Mouse (Mus musculus): Measurements from ENCODE around the gene Wdtc1. TPM values are rescaled to one million over a fixed set of nuclear protein-coding genes. Genes with fewer than 3 reads are reported as not detected.
A peak's percentile ranks its signal among the peaks of the same experiment; 100 is the strongest.

Wdtc1 gene
- total RNA-seq, 2 experiments from 2014 or later: 58.6 to 59.8 TPM

- intact Hi-C loops (cut with DNase I): no loop called here
- DNase-seq (ENCODE audit: low spot score in 2 of 2): no peak
These were observed 60.1 kb downstream of the Wdtc1 start for GRCm38 (mm10) chr4:133292901-133293843.

DNA sequence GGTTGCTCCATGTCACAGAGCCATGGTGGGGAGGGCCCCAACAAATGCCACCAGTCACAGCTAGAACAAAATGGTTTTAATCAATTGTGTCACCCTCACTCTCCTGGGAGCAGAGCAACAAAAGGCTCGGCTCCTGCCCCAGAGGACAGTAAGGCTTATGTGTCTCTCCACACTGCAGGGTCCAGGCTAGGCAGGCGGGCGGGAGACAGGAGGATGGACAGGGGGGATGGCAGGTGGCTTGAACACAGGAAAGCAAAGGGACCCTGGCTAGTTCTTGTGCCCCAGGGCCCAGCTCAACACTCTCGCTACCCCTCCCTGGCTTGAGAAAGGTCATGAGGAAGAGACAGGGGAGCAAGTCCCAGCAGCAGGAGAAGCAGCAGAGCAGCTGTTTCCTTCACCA is 60.9 kb downstream of the Wdtc1 start:
- DNase-seq (ENCODE audit: low spot score in 2 of 2): no peak
- intact Hi-C loops (cut with DNase I): no loop called here

DNA sequence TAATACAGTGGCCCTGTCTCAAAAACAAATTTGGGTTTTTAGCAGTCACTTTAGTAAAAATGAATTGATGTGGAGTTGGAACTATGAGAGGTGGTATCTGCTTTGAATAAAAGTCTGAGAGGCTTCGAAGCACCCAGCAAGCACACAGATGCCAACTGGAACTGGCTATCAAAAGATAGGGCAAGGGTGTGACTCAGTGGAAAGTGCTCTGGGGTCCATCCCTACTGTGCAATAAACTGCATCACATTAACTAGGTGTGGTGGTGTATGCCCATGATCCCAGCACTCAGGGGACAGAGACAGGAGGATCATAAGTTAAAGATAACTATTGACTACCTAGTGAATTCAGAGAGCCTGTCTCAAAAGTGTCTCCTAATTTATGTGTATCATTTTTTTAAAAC is 62.0 kb downstream of the Wdtc1 start:
- no peak for DNase-seq (ENCODE audit: low spot score in 2 of 2)
- intact Hi-C loops (cut with DNase I): no loop called here

DNA sequence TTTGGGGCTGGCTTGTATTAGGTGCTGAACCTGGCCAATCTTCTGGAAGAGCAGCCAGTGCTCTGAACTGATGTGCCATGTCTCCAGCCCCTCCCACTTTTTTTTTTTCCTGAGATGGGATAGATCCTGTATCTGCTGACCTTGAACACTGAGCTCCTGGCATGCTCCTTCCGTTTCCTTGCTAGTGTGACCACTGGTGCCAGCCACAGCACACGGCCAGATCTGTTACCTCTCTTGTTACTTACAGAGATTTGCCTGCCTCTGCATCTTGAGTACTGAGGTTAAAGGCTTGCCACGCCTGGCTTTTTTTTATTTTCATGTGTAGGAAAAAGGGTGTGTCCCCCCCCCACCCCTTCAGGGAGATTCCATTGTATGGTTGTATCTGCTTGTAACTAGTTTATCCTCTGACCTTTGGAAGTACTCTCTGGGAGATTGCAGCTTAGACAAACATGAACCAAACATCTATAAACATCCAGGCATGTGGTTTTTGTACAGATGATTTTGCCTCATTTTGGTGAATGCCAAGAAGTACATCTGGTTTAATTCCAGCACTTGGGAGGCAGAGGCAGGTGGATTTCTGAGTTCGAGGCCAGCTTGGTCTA is 66.7 kb downstream of the Wdtc1 start:
- no peak for DNase-seq (ENCODE audit: low spot score in 2 of 2)
- intact Hi-C loops (cut with DNase I): no loop called here

DNA sequence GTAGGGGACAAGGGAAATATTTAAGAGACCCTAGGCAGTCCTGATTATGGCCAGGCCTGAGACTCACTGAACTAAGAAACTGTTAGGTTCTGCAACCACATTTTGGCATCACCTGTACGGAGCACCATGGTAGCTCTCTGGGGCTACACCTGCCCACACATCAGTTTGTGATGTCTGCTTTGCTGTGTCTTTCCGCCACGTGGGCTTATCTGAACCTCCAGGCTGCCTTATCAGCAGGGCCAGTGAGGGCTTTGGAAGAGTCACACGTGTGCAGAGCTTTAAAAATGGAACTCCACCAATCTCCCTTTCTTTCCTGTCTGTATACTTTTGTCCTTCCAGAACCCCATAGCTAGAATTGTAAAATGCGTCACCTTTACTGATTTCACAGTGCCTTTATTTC is 67.3 kb downstream of the Wdtc1 start:
- intact Hi-C loops (cut with DNase I): no loop called here
- no peak for DNase-seq (ENCODE audit: low spot score in 2 of 2)

DNA sequence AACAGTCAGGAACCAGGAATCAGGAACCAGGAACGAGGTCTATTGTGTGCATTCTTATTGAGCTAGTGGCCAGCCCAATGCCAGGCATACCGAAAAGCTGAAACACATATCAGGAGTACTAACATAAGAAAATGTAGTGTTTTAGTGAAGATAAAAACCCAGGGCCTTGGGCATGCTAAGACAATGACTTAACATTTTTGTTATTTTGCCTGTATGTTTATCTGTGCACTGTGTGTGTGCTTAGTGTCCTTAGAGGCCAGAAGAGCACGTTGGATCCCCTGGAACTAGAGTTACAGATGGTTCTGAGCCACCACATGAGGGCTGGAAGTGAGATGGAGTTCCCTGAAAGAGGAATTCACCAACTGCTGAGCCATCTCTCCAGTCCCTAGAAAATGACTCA is 68.0 kb downstream of the Wdtc1 start:
- DNase-seq (ENCODE audit: low spot score in 2 of 2): no peak

GRCm38 (mm10) chr4:133282656-133283055 is 70.6 kb downstream of the Wdtc1 start:
- no peak for DNase-seq (ENCODE audit: low spot score in 2 of 2)
- intact Hi-C loops (cut with DNase I): no loop called here

More for the DNA sequence above, 68.0 kb downstream of the Wdtc1 start:
- intact Hi-C loops (cut with DNase I): no loop called here

DNA sequence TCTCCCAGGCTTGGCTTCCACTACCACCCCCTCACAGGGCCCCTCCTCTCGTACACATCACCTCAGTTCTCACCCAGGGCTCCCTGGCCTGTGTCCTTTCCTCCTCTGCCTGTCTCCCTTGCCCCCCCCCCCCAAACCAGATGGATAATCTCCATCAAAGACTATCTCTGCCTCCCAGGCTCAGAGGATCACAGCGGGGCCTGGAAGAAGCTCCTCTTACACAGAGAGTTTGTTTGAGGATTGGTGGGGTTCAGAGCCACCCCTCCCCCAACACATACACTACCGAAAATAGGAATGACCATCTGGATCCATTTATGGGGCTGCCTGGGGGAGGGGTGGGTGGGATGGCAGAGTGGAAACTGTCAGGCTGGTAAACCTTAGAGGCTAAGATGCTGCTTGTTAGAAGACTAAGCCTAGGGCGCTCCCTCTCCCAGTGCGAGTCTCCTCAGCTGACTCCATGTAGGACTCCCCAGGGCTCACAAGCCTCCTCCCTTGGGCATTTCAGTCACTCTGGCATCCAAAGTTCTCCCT is 71.3 kb downstream of the Wdtc1 start:
- intact Hi-C loops (cut with DNase I): no loop called here
- no peak for DNase-seq (ENCODE audit: low spot score in 2 of 2)

DNA sequence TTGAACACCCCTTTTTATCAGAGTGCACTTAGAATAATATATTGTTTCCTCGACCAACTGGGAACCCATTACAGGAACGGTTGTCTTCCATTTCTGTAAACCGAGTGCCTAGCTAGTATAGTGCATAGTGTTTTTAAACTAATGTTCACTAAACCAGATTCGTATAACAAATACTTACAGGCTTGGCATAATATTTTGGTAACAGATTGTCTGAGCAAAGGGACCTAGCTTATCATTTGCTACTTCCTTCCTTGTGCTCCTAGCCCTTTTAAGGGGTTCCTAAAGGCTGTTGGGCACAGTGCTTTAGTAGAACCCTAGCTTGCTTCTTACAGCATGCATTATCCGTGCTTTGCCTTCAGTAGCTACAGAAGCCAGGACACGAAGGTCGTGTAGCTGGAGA is 71.8 kb downstream of the Wdtc1 start:
- intact Hi-C loops (cut with DNase I): no loop called here
- no peak for DNase-seq (ENCODE audit: low spot score in 2 of 2)

DNA sequence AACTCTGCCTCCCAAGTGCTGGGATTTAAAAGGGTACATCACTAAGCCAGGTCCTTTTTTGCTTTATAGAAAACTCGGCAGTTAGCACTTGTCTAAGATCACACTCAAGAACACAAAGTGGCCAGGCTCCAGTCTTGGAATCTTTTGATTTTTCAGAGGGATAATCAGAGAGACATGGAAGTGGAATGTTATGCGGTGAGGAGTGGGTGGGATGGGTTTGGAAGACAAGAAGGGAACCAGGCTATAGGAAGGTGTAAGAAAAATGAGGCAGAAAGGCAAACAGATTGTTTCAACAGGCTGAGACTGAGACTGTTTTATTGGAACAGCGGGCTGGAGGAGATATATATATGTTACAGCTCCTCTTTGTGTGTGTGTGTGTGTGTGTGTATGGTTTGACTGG is 74.8 kb downstream of the Wdtc1 start:
- intact Hi-C loops (cut with DNase I): no loop called here
- no peak for DNase-seq (ENCODE audit: low spot score in 2 of 2)

DNA sequence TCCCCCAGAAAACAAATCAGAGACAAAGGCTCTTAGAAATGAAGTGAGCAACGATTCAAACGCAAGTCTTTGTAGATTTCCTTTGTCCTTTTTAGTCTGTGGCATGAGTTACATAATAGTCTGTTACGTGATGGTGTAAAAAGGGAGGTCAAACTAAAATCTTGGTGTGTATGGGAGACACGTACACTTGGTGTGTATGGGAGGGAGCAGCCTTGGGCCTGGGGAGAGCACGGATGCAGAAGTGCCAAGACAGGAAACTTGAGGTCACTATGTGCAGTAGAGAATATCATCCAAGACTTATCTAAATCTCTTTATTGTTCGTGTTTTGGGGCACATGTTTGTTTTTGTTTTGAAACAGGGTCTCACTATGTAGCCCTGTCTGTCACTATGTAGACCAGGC is 75.2 kb downstream of the Wdtc1 start:
- intact Hi-C loops (cut with DNase I): no loop called here

DNA sequence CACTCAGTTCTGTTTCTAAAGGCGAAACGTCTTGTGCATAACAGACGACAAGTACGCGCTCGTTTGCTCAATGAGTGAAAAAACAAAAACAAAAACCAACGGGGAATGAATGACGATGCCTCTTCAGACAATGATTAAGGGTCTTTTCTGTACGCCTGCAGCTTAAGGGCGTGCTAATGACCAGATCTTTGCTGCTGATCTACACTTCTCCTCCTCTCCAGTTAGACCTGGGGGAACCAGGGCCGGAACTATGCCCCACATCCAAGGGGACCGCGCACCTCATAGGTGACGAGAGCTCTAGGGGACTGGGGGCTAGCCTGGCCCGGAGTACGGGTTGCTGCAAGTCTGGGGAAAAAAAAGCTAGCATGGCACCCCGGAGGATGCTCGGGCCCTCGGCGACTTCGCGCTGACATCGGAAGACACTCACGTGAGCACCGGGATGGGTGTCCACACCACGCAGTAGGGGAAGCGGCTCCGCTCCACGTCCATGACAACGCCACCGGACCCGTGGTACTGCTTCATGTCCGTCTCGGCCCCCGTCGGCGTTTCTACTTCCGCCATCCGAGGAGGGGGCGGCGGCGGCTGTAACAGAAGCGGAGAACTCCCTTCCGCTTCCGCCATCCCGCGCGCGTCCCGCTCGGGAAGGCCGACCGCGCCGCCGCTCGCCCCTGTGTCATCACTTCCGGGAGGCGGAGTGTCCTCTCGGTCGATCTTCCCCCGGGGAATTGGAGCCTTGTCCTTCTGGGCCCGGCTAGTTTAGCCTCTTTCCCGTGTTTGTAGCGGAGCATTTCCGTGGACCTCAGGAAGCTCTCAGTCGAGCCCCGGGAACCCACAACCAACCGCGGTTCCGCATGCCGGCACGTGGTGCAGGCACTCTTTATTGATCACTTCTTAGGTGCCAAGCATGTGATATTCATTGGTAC is 75.9 kb downstream of the Wdtc1 start, which contains the start of gene Tmem222:
Gene Tmem222, minus strand, starts transcription at position 689 of the 923 bp plus-strand sequence.
- intact Hi-C loops (cut with DNase I): no loop called here
- DNase-seq (ENCODE audit: low spot score in 2 of 2): peak; percentile 96 to 97

More for the DNA sequence above, 75.2 kb downstream of the Wdtc1 start:
- no peak for DNase-seq (ENCODE audit: low spot score in 2 of 2)

DNA sequence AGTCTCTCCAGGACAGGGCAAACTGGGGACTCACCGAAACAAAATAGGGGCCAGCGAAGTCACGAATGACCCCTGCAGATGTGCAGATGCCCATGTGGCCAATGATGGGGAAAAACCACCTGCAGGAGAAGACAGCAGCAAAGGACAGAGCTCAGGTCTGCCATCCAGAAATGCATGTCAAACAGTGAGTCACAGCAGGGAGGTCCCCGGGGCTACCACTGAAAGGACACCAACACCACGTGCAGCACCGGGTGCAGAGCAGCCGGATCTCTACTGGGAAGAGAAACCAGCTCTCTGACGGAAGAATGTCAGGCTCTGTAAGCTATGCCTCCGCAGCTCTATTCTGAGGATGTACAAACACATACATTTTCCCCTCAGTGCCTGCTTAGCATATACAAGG is 82.4 kb downstream of the Wdtc1 start:
- DNase-seq (ENCODE audit: low spot score in 2 of 2): no peak
- intact Hi-C loops (cut with DNase I): no loop called here

- intact Hi-C loops (cut with DNase I): no loop called here
- no peak for DNase-seq (ENCODE audit: low spot score in 2 of 2)
These were observed 83.7 kb downstream of the Wdtc1 start for GRCm38 (mm10) chr4:133269596-133269995.

DNA sequence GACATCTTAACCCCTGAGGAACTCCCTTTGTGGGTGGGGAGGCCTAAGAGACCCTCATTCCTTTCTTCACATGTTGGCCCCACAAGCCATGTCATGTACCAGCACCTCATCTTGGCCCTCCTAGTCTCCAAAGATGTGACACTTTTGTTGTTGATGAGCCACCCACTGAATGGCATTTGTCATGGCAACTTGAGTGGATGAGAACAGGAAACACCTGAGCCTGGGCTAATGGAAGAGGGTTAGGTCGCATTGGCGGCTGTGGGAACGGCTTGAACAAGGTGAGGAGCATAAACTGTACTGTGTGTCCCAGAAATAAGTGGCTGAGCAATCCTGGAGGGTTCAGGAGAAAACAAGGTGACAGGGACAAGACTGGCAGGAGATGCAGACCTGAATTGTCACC is 84.3 kb downstream of the Wdtc1 start:
- no peak for DNase-seq (ENCODE audit: low spot score in 2 of 2)
- intact Hi-C loops (cut with DNase I): no loop called here

DNA sequence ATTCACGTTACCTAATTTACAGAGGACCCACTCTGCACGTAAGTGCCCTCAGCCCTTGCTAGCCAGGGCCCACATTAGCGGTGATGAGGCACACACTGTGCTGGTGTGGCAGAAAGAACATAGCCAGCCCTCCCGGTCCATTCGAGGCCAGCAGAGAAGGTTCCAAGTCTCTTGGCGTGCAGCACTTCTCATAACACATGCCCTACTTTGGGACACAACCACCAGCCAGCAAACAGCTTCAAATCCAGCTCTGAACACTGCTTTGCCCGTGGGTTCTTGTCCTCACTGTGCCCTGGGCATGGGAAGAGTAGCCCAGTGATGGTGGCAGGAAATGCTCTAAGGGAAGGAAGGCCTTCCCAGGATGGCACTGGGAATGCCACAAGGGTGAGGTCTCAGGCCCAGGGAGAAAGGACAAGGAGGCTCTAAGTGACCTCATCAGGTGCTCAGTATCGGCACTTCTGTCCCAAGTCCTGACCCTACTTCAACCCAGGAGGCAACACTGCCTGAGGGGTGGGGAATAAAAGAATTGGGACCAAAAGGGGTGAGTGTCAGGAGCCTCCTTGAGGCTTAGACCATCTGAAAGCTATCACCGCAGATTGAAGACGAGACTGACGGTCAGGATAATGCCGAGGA is 86.9 kb downstream of the Wdtc1 start:
- no peak for DNase-seq (ENCODE audit: low spot score in 2 of 2)
- intact Hi-C loops (cut with DNase I): no loop called here

- DNase-seq (ENCODE audit: low spot score in 2 of 2): no peak
- intact Hi-C loops (cut with DNase I): no loop called here
These were observed 87.5 kb downstream of the Wdtc1 start for GRCm38 (mm10) chr4:133265759-133266158.

GRCm38 (mm10) chr4:133265297-133265696 is 88.0 kb downstream of the Wdtc1 start:
- intact Hi-C loops (cut with DNase I): no loop called here
- no peak for DNase-seq (ENCODE audit: low spot score in 2 of 2)

GRCm38 (mm10) chr4:133264559-133264958 is 88.7 kb downstream of the Wdtc1 start:
- no peak for DNase-seq (ENCODE audit: low spot score in 2 of 2)
- intact Hi-C loops (cut with DNase I): no loop called here

Measured in left cerebral cortex, postnatal 36 days (tissue).